Mouse (Mus musculus) stomach, embryonic 14.5 days (tissue): ENCODE measurements around the gene Suclg2. TPM values are rescaled to one million over a fixed set of nuclear protein-coding genes. Genes with fewer than 3 reads are reported as not detected.

Source experiments
- ATAC-seq: fragments of 200-750 bp; cut with Nextera tagmentation; 2 replicates; pipeline ENCODE4 v1.8.0; 2017; ENCODE audit warnings: low read depth, moderate TSS enrichment; ENCODE audit not compliant: insufficient number of reproducible peaks, insufficient read depth, low FRiP score
- H3K27ac ChIP-seq: fragments of 300-500 bp; sonication (generic); 2 replicates; pipeline ENCODE4 v1.5.1; 2014; ENCODE audit warnings: mild to moderate bottlenecking, low read length, moderate library complexity, mixed read lengths
- H3K27me3 ChIP-seq: fragments of 300-500 bp; sonication (generic); 2 replicates; pipeline ENCODE4 v1.6.1; 2014; ENCODE audit warnings: low read length, control low read depth, mixed read lengths; ENCODE audit not compliant: control insufficient read depth, insufficient read depth
- H3K36me3 ChIP-seq: fragments of 300-500 bp; sonication (generic); 2 replicates; pipeline ENCODE4 v1.6.1; 2014; ENCODE audit warnings: mild to moderate bottlenecking, control low read depth, low read length, moderate library complexity, mixed read lengths; ENCODE audit not compliant: control insufficient read depth, insufficient read depth
- H3K4me1 ChIP-seq: fragments of 300-500 bp; sonication (generic); 2 replicates; pipeline ENCODE4 v1.6.1; 2014; ENCODE audit warnings: low read length, control low read depth, mixed read lengths; ENCODE audit not compliant: control insufficient read depth, insufficient read depth
- H3K4me2 ChIP-seq: fragments of 300-500 bp; sonication (generic); replicated peaks from 2 replicates; pipeline ENCODE4 v1.6.1; 2014; ENCODE audit warnings: low read depth, low read length, control low read depth
- H3K4me3 ChIP-seq: fragments of 300-500 bp; sonication (generic); 2 replicates; pipeline ENCODE4 v1.5.1; 2014; ENCODE audit warnings: low read depth, low read length, control low read depth
- H3K9ac ChIP-seq: fragments of 300-500 bp; sonication (generic); replicated peaks from 2 replicates; pipeline ENCODE4 v1.6.1; 2014; ENCODE audit warnings: low read depth, mild to moderate bottlenecking, control low read depth, low read length, moderate library complexity, mixed read lengths
- H3K9me3 ChIP-seq: fragments of 300-500 bp; sonication (generic); 2 replicates; pipeline ENCODE4 v1.6.1; 2016; ENCODE audit warnings: low read depth, low read length, control low read depth; ENCODE audit not compliant: control insufficient read depth
- WGBS: fragments of 180-500 bp; shearing (Covaris S2); extraction: QIAGEN DNeasy Blood & Tissue Kit; methylation state at CpG from one replicate; pipeline ENCODE4 v1.1.7; 2014; 5-methylcytosine and 5-hydroxymethylcytosine counted together
- polyA plus RNA-seq: library from polyadenylated mRNA; unstranded; fragments of >200 nt; fragmentation: Nextera tagmentation; extraction: Ambion mirVana; gene quantifications from 2 replicates; pipeline ENCODE4 v1.2.1, GENCODE M21; 2014

The Suclg2 gene
- polyA plus RNA-seq, 1 experiment from 2014 or later: 92.4 TPM

GRCm38 (mm10) chr6:95556320-95556719, 162.3 kb downstream of the Suclg2 start:
- 93% methylated on average over 6 of the region's 6 CpGs for WGBS

GRCm38 (mm10) chr6:95552339-95552950, 166.2 kb downstream of the Suclg2 start:
- ATAC-seq: no peak
- H3K4me3 ChIP-seq: no peak overlapping the region
- 0 out of 2 replicates have a peak, but pooled peaks cover 4% of the 10 kb centered on the region for H3K4me1 ChIP-seq
- no peaks in the 10 kb centered on the region for H3K27me3 ChIP-seq
- H3K27ac ChIP-seq: no peak overlapping the region
- WGBS: 69% methylated on average over 6 of the region's 6 CpGs
- no peaks in the 10 kb centered on the region for H3K9me3 ChIP-seq
- H3K4me2 ChIP-seq: no peak overlapping the region
- no peak overlapping the region for H3K9ac ChIP-seq
- H3K36me3 ChIP-seq: no peaks in the 10 kb centered on the region

More at GRCm38 (mm10) chr6:95556320-95556719, 162.3 kb downstream of the Suclg2 start:
- H3K4me2 ChIP-seq: no peak overlapping the region
- no peak overlapping the region for H3K27ac ChIP-seq
- ATAC-seq: no peak
- H3K9ac ChIP-seq: no peak overlapping the region
- no peaks in the 10 kb centered on the region for H3K27me3 ChIP-seq
- H3K4me1 ChIP-seq: 0 out of 2 replicates have a peak, but pooled peaks cover 2% of the 10 kb centered on the region
- no peaks in the 10 kb centered on the region for H3K36me3 ChIP-seq
- no peaks in the 10 kb centered on the region for H3K9me3 ChIP-seq
- H3K4me3 ChIP-seq: no peak overlapping the region

GRCm38 (mm10) chr6:95551000-95551399, 167.6 kb downstream of the Suclg2 start:
- Histone ChIP-seq H3K27ac (no peak overlapping the region), H3K27me3 (no peaks in the 10 kb centered on the region), H3K9me3 (no peaks in the 10 kb centered on the region), H3K36me3 (no peaks in the 10 kb centered on the region), H3K4me3 (no peak overlapping the region), H3K4me1 (0 out of 2 replicates have a peak, but pooled peaks cover 4% of the 10 kb centered on the region), H3K9ac (no peak overlapping the region), H3K4me2 (no peak overlapping the region)
- no peak for ATAC-seq
- WGBS: 65% methylated on average over 4 of the region's 4 CpGs

- no peak overlapping the region for H3K9ac ChIP-seq
- no peaks in the 10 kb centered on the region for H3K9me3 ChIP-seq
- no peak overlapping the region for H3K27ac ChIP-seq
- WGBS: 74% methylated on average over 7 of the region's 7 CpGs
- no peak overlapping the region for H3K4me2 ChIP-seq
- no peaks in the 10 kb centered on the region for H3K36me3 ChIP-seq
- H3K27me3 ChIP-seq: no peaks in the 10 kb centered on the region
- 0 out of 2 replicates have a peak, but pooled peaks cover 2% of the 10 kb centered on the region for H3K4me1 ChIP-seq
- H3K4me3 ChIP-seq: no peak overlapping the region
- no peak for ATAC-seq
These were observed 172.3 kb downstream of the Suclg2 start for GRCm38 (mm10) chr6:95546189-95546832.

- H3K27ac ChIP-seq: no peak overlapping the region
- H3K9ac ChIP-seq: no peak overlapping the region
- H3K4me3 ChIP-seq: no peak overlapping the region
- 0 out of 2 replicates have a peak, but pooled peaks cover 2% of the 10 kb centered on the region for H3K4me1 ChIP-seq
- no peaks in the 10 kb centered on the region for H3K27me3 ChIP-seq
- H3K9me3 ChIP-seq: no peaks in the 10 kb centered on the region
- no peak overlapping the region for H3K4me2 ChIP-seq
- no peaks in the 10 kb centered on the region for H3K36me3 ChIP-seq
- ATAC-seq: no peak
These were observed 172.9 kb downstream of the Suclg2 start for GRCm38 (mm10) chr6:95545714-95546113.

GRCm38 (mm10) chr6:95545296-95545695, 173.3 kb downstream of the Suclg2 start:
- H3K36me3 ChIP-seq: no peaks in the 10 kb centered on the region
- no peak overlapping the region for H3K4me2 ChIP-seq
- H3K9me3 ChIP-seq: no peaks in the 10 kb centered on the region
- no peak overlapping the region for H3K27ac ChIP-seq
- no peaks in the 10 kb centered on the region for H3K27me3 ChIP-seq
- 71% methylated on average over 3 of the region's 3 CpGs for WGBS
- no peak overlapping the region for H3K9ac ChIP-seq
- 0 out of 2 replicates have a peak, but pooled peaks cover 2% of the 10 kb centered on the region for H3K4me1 ChIP-seq
- no peak for ATAC-seq
- no peak overlapping the region for H3K4me3 ChIP-seq

GRCm38 (mm10) chr6:95535191-95535590, 183.4 kb downstream of the Suclg2 start:
- H3K9ac ChIP-seq: no peak overlapping the region
- ATAC-seq: no peak
- H3K36me3 ChIP-seq: no peaks in the 10 kb centered on the region
- H3K4me2 ChIP-seq: no peak overlapping the region
- H3K27ac ChIP-seq: no peak overlapping the region
- H3K27me3 ChIP-seq: no peaks in the 10 kb centered on the region
- H3K4me1 ChIP-seq: no peaks in the 10 kb centered on the region
- 52% methylated on average over 3 of the region's 3 CpGs for WGBS
- H3K9me3 ChIP-seq: no peaks in the 10 kb centered on the region
- H3K4me3 ChIP-seq: no peak overlapping the region

GRCm38 (mm10) chr6:95519846-95520245, 198.8 kb downstream of the Suclg2 start:
- WGBS: 16% methylated on average over 2 of the region's 2 CpGs
- Histone ChIP-seq H3K9me3 (no peaks in the 10 kb centered on the region), H3K27ac (no peak overlapping the region), H3K36me3 (no peaks in the 10 kb centered on the region; the same call in 1 of the 2 replicates), H3K9ac (no peak overlapping the region), H3K4me1 (0 out of 2 replicates have a peak, but pooled peaks cover 4% of the 10 kb centered on the region), H3K4me3 (no peak overlapping the region), H3K4me2 (no peak overlapping the region), H3K27me3 (no peaks in the 10 kb centered on the region)
- no peak for ATAC-seq
